In genomic region chrX:106920828-106921619, GRCm38 (mm10) we compare ENCODE assay signal across 8 mouse cellular contexts. TPM values are rescaled to one million over a fixed set of nuclear protein-coding genes. Genes with fewer than 3 reads are reported as not detected.
A peak's percentile ranks its signal among the peaks of the same experiment; 100 is the strongest.
DNase-seq lines count a peak whose midpoint lies in the region; ATAC-seq and TF ChIP-seq lines count a peak whose summit lies in the region.
"Had no signal": no experiment of that assay in that cellular context is flagged by ENCODE, and none has a peak within 500 bp of the region (broad histone marks: within the 10 kb centered on the region; RNA-seq: fewer than 3 reads in every experiment).

No protein-coding gene starts in this region.

- 14% methylated on average over 9 of the region's 9 CpGs for WGBS in neural tube, embryonic 11.5 days
- WGBS in limb, embryonic 14.5 days, result 12% methylated on average over 9 of the region's 9 CpGs
- 13% methylated on average over 9 of the region's 9 CpGs for WGBS in stomach, embryonic 15.5 days

- H3K4me3 ChIP-seq in neural tube, embryonic 11.5 days (ENCODE audit: low read depth, low read length), result peak overlapping the region; percentile 36
- peak overlapping the region; percentile 77 for H3K4me3 ChIP-seq in embryonic fibroblast, embryonic 13.5 days (ENCODE audit: insufficient read depth, low read length)
- peak overlapping the region; percentile 44 for H3K4me3 ChIP-seq in limb, embryonic 14.5 days (replicated peaks; ENCODE audit: low read length)
- H3K4me3 ChIP-seq in stomach, embryonic 15.5 days (replicated peaks), result peak overlapping the region; percentile 44

- no peak overlapping the region for H3K27ac ChIP-seq in neural tube, embryonic 11.5 days (ENCODE audit: low read depth, low read length)
- H3K27ac ChIP-seq in embryonic fibroblast, embryonic 13.5 days (ENCODE audit: insufficient read depth, low read length), result peak overlapping the region; percentile 88
- peak overlapping the region; percentile 86 for H3K27ac ChIP-seq in limb, embryonic 14.5 days (replicated peaks; ENCODE audit: low read depth, low read length)
- H3K27ac ChIP-seq in stomach, embryonic 15.5 days, result peak overlapping the region; percentile 76; the same call in 1 of the 2 replicates

- H3K36me3 ChIP-seq in neural tube, embryonic 11.5 days (ENCODE audit: control insufficient read depth, insufficient read depth, low read length), result no peaks in the 10 kb centered on the region
- H3K36me3 ChIP-seq in limb, embryonic 14.5 days (ENCODE audit: control insufficient read depth, insufficient read depth, low read length), result 0 out of 2 replicates have a peak, but pooled peaks cover 2% of the 10 kb centered on the region
- no peaks in the 10 kb centered on the region for H3K36me3 ChIP-seq in stomach, embryonic 15.5 days

- H3K9me3 ChIP-seq in neural tube, embryonic 11.5 days (ENCODE audit: control insufficient read depth, low read length), result no peaks in the 10 kb centered on the region
- no peaks in the 10 kb centered on the region for H3K9me3 ChIP-seq in limb, embryonic 14.5 days (ENCODE audit: control insufficient read depth, low read length)
- H3K9me3 ChIP-seq in stomach, embryonic 15.5 days, result no peaks in the 10 kb centered on the region

- no peak for TF ChIP-seq POLR2A in embryonic fibroblast, embryonic 13.5 days (IDR thresholded peaks at IDR 0.05; ENCODE audit: low read depth, low read length)
- TF ChIP-seq POLR2A in limb, embryonic 14.5 days (IDR thresholded peaks at IDR 0.05; ENCODE audit: borderline replicate concordance, extremely low read depth, insufficient read depth, insufficient read length), result no peak

- ATAC-seq in neural tube, embryonic 11.5 days (ENCODE audit: insufficient read depth, low FRiP score, low TSS enrichment), result 0 out of 2 replicates have a peak, but pooled peaks have one; percentile 45
- no peak for ATAC-seq in limb, embryonic 14.5 days (ENCODE audit: low FRiP score, low read depth)
- ATAC-seq in stomach, embryonic 15.5 days (ENCODE audit: insufficient read depth, low FRiP score, low read depth), result no peak

- no peak for TF ChIP-seq CTCF in embryonic fibroblast, embryonic 13.5 days (IDR thresholded peaks at IDR 0.05; ENCODE audit: borderline replicate concordance, insufficient read depth, low read length)

- no peaks in the 10 kb centered on the region for H3K4me1 ChIP-seq in neural tube, embryonic 11.5 days (ENCODE audit: control insufficient read depth, insufficient read depth, low read length)
- no peaks in the 10 kb centered on the region for H3K4me1 ChIP-seq in embryonic fibroblast, embryonic 13.5 days (ENCODE audit: control insufficient read depth, insufficient read depth, low read length)
- no peaks in the 10 kb centered on the region for H3K4me1 ChIP-seq in limb, embryonic 14.5 days (ENCODE audit: control insufficient read depth, insufficient read depth, low read length)
- no peaks in the 10 kb centered on the region for H3K4me1 ChIP-seq in stomach, embryonic 15.5 days

- H3K27me3 ChIP-seq in neural tube, embryonic 11.5 days (ENCODE audit: control insufficient read depth, insufficient read depth, low read length), result no peaks in the 10 kb centered on the region
- no peaks in the 10 kb centered on the region for H3K27me3 ChIP-seq in limb, embryonic 14.5 days (ENCODE audit: control insufficient read depth, insufficient read depth, low read length)
- no peaks in the 10 kb centered on the region for H3K27me3 ChIP-seq in stomach, embryonic 15.5 days (replicated peaks)

- peak overlapping the region; percentile 37; the same call in 1 of the 2 replicates for H3K9ac ChIP-seq in neural tube, embryonic 11.5 days (ENCODE audit: low read length)
- peak overlapping the region; percentile 69 for H3K9ac ChIP-seq in limb, embryonic 14.5 days (ENCODE audit: low read depth, low read length, severe bottlenecking)
- H3K9ac ChIP-seq in stomach, embryonic 15.5 days, result no peak overlapping the region

- DNase-seq in neural tube, embryonic 11.5 days (ENCODE audit: low spot score), result no peak
- DNase-seq in neural tube, embryonic 10.5 days (ENCODE audit: extremely low spot score, low spot score), result no peak
- no peak for DNase-seq in limb, embryonic 14.5 days (ENCODE audit: low spot score)
- no peak for DNase-seq in layer of hippocampus, adult 11-12 months (ENCODE audit: low spot score)
- DNase-seq in spleen, adult 18-20 months, result no peak
- DNase-seq: cerebellum, adult 11-12 months had no signal

- H3K4me2 ChIP-seq in neural tube, embryonic 11.5 days (ENCODE audit: low read depth), result peak overlapping the region; percentile 34
- peak overlapping the region; percentile 45 for H3K4me2 ChIP-seq in limb, embryonic 14.5 days (replicated peaks; ENCODE audit: low read depth, low read length, severe bottlenecking)
- peak overlapping the region; percentile 40 for H3K4me2 ChIP-seq in stomach, embryonic 15.5 days

RNA-seq across cellular contexts. Expression of gene Lpar4, which starts 0.6 kb away (rescaled TPM):
- polyA plus RNA-seq in neural tube, embryonic 11.5 days (2014; fragmentation: Nextera tagmentation; extraction: Ambion mirVana), result 18.5 and 19.1 TPM in 2 replicates
- 19.8 and 37.4 TPM in 2 replicates for polyA plus RNA-seq in embryonic fibroblast, embryonic 13.5 days (2011; ENCODE audit: insufficient read length, low read depth, missing spikeins)
- polyA plus RNA-seq in limb, embryonic 14.5 days (2012; rRNA removed), result 19.4 and 24.6 TPM in 2 replicates
- polyA plus RNA-seq in limb, embryonic 14.5 days (2014; fragmentation: Nextera tagmentation; extraction: Ambion mirVana), result 41.6 and 46.1 TPM in 2 replicates
- polyA plus RNA-seq in stomach, embryonic 15.5 days (2015; fragmentation: Nextera tagmentation; extraction: Ambion mirVana), result 16.2 and 17.4 TPM in 2 replicates
